Mouse (Mus musculus) mesoderm, embryonic 11.5 days (tissue): ENCODE measurements around the gene Ubc.
"Not testable (repeated sequence)": the region's sequence is repeated elsewhere in the genome, so short reads cannot be mapped to it uniquely, and the experiment has no call there.

Experiments
- DNase-seq: peaks from one replicate; pipeline ENCODE4 v3.0.0-alpha.2; 2012; ENCODE audit warnings: low read depth, low spot score

Gene Ubc

DNA sequence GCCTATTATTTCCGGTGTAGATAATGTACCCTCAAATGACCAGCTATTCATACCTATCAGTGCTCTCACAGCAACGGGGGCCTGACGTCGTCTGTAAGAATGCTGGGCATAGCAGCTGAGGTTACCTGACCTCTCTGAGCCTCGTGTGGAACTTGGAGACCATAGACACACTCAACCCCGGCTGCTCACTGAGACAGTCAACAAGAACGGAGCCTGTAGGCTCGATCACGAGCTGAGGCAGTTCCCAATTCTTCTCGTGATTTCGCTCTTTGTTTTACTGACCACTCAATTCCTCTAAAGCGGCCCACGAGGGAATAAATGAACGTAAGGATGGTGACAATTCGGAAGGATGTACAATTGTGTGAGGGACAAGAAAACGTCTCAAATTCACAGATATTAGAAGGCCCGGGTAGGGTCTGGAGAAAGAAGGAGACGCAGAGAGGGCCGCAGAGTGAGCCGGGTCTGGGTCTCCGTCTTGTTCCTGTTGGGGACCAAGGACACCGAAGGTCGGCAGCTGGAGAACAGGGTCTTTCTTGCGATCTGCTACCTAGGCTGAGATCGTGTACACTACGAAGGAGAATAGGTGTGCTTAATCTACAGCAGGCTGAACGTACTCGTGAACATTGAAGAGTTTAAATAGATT is 15.0 kb upstream of the Ubc start:
- DNase-seq: peak; percentile 81

DNA sequence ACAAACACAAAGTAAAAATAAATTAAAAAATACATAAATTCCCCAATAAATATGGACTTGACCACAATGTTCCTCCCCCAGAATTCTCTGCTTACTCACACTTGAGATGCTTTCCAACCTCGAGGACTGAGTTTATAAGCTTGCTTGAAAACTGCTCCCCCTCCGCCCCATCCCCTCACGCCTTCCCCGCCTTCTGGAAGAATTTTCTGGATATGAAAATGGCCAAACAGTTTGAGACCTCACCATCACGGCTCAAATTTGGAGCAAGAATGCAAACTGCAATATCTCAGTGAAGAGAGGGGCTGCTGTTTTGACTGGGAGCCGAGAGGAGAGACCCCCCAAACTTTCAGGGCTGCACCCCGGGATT is 14.5 kb upstream of the Ubc start:
- peak; percentile 42 for DNase-seq

DNA sequence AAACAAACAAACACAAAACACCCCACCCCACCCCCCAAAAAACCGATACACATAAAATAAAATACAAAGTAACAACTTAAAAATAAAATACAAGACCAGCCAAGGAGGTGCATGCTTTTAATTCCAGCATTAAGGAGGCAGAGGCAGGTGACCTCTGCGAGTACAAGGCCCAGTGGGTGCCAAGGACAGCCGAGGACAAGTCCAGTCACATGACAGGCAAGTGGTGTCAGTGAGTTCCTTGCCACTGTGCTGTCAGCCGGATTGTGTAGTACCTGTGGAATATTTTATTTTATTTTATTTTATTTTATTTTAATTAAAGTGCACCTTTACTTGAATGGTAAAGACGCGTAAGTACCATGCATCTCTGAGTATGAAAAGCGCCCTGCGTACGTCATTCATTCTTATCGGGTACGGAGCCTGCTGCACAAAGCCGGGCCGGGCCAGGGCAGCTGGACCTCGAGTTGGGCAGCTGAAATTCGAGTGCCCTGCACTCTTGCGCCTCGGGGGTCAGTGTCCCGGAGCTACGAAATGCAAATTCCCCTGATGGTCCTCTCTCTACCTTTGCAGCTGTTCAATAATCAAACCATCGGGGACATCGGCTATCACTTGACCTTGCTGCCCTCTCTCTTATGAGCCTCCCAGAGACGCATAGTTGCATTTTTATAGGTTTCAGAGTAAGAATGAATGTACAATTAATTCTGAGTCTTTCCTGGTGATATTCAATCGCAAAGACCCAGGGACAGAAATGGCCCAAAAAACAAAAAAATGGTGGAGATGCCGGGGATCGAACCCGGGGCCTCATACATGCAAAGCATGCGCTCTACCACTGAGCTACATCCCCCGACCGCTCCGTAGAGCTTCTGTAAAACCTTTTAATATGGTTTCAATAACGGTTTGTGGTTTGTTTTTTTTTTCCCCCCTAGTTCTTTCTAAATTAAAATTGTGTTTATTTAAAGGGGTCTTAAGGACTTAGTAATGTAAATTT is 13.8 kb upstream of the Ubc start:
- peak; percentile 79 for DNase-seq

DNA sequence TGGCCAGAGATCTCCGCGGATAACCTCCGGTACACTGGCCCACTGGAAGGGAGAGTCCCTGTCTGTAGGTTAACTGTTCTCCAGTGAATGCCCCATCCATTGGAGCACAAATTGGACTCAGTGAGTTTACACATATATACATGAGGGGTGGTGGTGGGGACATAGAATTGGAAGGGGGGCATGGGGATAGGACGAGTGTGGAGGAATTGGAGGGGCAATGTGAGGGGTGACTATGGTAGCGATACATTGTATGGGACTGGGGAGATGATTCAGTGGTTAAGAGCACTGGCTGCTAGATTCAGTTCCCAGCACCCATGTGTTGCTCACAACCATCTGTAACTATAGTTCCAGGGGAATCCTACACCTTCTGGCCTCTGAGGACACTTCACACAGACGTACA is 13.0 kb upstream of the Ubc start:
- no peak for DNase-seq

DNA sequence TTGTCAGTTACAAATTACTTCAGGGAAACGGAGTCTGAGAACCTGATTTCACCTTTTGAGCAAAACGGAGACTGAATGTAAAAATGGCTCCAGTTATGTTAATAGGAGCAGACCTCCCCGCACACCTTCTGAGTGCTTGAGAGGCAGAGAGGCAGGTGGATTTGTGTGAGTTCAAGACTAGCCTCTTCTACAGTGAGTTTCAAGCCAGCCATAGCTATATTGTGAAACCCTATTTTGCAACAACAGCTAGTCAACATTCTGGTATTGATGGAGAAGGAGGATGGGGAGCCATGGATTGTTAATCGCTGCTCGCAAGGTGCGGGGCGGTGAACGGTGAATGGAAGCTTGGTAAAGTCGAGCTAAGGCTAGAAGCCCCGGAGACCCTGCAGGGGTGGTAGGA is 12.5 kb upstream of the Ubc start:
- no peak for DNase-seq

DNA sequence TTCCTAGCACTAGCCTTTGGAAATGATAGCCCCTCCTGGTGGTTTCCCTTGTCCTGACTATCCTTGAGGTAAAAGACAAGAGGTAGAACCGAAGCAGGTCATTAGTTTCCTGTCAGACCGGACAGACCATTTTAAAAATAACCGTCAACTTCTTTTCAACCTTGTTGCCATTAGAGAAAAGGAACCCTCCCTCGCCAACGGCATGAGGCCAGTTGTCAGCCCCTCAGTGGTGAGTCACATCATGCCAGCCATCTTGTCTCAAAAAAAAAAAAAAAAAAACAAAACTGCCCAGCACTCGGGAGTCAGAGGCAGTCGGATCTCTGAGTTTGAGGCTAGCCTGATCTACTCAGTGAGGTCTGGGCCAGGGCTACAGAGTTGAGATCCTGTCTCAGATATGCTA is 10.9 kb upstream of the Ubc start:
- no peak for DNase-seq

DNA sequence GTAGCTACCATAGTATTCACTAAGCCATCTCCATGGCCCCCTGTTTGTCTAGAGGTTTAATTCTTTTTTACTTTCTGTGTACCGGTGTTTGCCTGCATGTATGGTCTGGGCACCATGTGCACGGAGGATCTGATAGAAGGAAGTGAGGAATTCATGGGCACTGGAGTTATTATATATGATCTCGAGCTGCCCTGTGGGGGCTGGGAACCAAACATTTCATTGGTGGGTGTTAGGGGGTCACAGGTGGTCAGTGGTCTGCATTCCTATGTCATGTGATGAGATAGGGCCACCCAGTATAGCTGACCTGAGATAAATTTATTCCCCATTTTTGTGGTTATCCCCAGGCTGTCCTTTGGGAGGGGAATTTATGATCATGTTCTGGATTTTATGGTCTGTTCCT is 5.0 kb upstream of the Ubc start:
- DNase-seq: peak; percentile 37

DNA sequence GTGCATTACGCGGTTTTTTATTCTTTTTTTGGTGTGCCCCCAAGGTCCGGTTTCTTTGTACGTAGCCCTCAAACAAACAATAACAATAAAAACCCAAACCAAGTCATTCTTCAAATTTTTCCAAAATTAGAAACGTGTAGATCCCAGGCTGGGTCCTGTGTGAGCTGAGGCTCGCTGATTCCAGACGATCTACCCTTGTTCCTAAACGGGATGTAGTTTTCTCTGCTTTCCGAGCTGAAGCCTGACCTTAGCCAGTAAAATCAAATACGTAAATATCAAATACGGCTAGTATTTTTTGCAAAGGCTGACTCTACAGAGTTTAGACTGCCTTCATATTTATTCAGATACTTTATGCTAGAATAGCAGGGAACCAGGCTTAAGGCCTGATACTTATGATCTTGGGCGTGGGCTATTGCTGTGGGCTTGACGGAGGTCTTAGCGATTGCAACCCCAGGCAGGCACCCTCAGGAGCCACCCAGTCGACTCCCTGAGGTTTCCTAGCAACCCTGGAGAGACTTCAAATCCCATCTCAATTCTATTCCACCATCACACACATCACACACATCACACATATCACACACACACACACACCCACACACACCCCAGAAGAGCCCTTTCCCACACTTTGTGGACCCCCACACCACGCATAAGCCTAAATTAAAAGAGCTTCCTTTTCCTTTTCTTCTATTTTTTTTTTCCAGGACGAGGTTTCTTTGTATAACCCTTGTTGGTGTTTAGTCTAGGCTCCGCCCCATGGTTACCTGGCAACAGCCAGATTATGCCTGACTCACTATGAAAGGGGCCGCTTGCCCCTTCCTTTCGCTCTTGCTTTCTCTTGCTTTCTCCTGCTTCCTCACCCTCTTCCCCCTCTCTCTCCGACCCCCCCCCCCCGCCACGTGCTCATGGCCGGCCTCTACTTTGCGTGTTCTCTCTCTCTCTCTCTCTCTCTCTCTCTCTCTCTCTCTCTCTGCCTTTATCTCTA is 3.9 kb upstream of the Ubc start:
- peak; percentile 91 for DNase-seq

DNA sequence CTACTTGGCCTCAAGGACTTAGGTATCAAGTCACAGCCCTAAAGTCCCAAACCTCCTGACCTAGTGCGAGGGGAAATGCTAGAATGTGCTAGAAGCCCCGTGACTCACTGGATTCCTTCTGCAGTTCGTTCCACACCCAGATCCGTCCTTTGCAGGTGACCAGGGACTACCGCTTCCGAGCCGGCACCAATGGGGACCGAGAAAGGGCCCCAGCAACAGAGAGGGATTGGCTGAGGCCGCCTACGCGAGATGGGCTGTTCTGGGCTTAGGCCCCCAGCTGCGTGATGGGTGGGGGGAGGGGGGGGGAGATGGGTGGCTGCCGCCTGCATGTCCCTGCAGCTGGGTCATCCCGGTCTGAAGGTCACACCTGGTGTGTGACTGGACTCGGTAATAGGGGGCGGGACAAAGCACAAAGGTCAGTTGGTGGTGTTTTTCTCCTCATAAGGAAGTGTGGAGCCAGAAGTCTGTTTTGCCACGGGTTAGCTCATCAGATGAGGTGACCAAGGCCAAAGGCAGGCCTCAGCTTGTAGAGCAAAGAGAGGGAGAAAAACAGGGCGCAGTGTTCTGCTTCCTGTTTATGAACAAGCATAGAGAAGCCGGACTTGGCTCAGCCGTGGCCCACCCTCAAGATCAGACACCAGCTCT is 3.1 kb upstream of the Ubc start:
- peak; percentile 96 for DNase-seq

DNA sequence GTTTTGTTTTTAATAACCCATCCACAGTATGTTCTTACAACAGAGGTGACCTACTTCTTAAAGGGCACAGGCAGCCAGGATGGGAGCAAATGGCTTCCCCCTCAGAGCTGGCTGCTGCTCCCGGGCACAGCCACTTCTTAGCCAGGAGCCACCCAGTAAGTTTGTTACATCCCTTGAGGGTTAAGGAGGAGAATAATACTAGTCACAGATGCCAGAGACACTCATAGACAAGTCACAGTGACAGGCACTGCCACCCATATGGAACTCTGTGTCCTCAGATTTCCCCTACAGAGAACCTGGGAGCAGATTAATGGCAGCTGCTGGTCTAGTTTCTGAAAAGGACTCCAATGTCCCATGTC is 2.6 kb upstream of the Ubc start:
- no peak for DNase-seq

DNA sequence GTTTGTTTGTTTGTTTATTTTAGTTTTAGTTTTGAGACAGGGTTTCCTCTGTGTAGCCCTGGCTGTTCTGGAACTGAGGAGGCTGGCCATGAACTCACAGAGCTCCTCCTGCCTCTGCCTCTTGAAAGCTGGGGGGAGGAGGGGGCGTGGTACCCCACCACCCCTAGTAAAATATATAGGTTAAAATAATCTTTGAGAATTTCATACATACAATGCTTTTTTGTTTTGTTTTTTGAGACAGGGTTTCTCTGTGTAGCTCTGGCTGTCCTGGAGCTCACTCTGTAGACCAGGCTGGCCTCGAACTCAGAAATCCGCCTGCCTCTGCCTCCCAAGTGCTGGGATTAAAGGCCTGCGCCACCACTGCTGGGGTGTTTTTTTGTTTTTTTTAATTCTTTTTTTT is 2.2 kb upstream of the Ubc start:
- DNase-seq: not testable (repeated sequence)

DNA sequence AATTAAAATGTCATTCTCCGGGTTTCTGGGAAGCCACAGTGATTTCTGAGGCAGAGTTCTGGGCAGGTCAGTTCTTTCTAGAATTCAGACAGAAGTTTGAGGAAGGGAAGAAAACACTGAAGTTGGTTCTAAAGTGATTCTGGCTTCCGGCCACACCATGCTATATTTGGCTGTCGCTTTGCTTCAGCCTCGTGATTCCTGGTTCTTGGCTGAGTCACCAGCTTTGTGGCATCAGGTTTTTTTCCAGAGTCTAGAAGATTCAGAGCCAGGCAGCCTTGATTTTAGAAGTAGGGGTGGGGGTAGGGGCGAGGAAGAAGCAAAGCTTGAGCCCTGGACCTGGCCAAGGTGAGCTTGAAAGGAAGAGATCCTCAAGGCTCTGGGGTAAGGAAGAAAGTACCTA is 1.6 kb upstream of the Ubc start:
- DNase-seq: no peak

DNA sequence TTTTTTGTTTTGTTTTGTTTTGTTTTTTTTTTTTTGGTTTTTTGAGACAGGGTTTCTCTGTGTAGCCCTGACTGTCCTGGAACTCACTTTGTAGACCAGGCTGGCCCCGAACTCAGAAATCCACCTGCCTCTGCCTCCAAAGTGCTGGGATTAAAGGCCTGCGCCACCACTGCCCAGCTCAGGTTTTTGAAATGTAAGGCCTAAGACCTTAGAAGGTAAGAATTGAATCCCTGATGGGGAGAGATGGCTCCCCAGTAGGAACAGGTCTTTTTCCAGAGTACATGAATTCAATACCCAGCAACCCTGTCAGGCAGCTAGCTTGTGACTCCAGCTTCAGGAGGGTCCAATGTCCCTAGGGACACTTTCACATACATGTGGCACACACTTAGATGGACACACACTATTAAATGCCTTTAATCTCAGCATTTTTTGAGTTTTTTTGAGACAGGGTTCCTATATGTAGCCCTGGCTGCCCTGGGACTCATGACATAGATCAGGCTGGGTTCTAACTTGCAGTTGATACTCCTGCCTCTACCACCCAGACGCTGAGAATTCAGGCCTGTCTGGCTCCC is 990 bp upstream of the Ubc start:
- DNase-seq: no peak

DNA sequence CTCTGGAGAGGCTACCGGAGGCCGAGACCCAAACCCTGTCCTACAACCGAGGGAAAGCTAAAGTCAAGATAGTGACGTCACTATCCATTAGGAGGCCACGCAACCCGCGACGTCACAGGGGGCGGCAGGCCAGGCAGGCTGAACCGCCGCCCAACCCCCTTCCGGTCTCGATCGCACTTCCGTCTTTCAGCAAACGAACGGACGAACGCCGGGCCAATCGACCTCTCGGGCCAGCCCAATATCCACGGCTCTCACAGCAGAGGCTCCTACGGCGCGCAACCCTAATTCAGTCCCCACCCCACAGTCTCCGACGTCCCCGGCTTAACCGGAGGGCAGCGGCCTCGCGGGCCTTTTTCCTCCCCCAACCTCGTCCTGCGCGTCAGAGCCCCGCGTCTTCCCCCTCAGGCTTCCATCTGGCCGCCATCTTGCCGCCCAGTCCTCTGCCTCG is 847 bp downstream of the Ubc start, which contains the start of gene Gm10382:
TSS of gene Gm10382 (plus strand) at position 192 of the 448 bp plus-strand sequence.
- peak; percentile 87 for DNase-seq

DNA sequence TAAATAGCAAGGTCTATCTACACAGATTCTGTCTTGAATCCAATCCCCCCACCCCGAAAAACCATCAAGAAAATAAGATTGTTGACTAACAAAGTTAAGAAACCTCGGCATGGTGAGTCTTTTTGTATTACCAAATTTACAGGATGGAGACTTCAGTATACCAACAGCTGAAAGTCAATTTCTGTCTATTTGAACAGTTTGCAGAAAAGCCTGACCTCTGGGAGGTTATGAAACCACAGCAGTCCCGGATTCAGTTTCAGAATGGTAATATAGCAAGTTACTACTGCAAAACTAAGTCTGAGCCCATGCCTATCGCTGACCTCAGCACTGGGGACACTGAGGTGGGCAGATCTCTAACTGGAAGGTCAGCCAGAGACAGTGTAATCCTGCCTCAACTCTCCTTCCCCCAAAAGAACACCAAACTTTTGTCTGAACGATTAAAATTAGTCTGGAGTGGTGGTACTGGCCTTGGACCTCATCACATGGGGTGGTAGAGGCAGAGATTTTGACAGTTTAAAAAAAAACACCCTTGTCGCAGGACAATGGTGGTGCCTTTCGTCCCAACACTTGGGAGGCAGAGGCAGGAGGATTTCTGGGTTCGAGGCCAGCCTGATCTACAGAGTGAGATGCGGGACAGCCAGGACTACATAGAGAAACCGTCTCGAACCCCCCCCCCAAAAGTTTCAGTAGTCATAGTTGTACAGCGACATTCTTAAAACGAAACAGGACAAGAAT is 1.5 kb downstream of the Ubc start:
- DNase-seq: no peak

DNA sequence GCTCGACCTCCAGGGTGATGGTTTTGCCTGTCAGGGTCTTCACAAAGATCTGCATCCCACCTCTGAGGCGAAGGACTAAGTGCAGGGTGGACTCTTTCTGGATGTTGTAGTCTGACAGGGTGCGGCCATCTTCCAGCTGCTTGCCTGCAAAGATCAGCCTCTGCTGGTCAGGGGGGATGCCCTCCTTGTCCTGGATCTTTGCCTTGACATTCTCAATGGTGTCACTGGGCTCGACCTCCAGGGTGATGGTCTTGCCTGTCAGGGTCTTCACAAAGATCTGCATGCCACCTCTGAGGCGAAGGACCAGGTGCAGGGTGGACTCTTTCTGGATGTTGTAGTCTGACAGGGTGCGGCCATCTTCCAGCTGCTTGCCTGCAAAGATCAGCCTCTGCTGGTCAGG is 2.7 kb downstream of the Ubc start:
- not testable (repeated sequence) for DNase-seq

DNA sequence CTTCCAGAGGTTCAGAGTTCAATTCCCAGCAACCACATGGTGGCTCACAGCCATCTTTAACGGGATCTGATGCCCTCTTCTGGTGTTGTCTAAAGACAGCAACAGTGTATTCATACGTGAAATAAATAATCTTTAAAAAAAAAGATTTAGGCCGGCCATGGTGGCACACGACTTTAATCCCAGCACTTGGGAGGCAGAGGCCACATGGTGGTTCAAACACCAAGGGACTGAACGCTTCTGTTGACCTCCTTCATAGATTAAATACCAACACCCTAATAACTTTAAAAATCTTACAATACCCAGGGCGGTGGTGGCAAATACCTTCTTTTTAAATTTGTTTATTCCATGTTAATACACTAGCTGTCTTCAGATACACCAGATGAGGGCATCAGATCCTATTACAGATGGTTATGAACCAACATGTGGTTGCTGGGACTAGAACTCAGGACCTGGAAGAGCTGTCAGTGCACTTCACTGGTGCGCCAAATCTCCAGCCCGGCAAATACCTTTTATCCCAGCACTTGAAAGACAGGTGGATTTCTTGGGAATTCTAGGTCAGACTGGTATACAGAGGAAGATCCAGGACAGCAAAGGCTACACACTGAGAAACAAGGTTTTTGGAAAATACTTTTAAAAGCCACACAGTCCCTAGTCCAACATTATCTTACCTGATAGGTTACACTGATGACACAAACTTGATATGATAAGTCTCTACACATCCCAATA is 4.6 kb downstream of the Ubc start:
- DNase-seq: no peak

DNA sequence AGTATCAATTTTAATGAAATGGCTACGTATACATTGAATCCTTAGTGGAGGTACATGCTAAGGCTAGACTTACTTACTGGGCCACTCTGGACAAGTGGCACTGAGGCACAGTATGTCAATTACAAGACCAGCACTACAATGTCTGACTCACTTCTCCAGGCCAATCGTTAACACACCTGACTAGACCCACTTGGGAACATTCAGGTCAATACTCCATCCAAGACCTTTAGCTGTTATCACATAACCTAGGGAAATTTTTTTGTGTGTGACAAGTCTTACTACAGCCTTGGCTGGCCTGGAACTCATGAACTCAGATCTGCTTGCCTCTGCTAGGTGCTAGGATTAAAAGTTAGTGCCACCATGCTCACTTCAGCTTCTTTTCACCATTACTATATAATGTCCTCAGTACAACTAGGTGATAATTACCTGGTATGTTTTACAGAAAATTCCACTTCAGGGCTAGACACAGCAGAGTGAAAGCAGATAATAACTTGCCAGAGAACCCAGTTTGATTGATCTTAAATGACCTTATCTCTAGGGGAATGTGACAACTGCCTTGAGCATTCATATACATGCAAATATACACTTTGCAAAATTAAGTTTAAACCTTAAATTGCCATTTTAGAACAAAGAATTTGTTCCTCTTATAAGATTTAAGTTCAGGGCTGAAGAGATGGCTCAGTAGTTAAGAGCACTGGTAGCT is 5.3 kb downstream of the Ubc start:
- no peak for DNase-seq
